In genomic region chr6:108666648-108667488, GRCm38 (mm10) we compare ENCODE assay signal across 18 mouse cellular contexts. TPM values are rescaled to one million over a fixed set of nuclear protein-coding genes. Genes with fewer than 3 reads are reported as not detected.
DNase-seq lines count a peak whose midpoint lies in the region; ATAC-seq and TF ChIP-seq lines count a peak whose summit lies in the region.
"Had no signal": no experiment of that assay in that cellular context is flagged by ENCODE, and none has a peak within 500 bp of the region (broad histone marks: within the 10 kb centered on the region; RNA-seq: fewer than 3 reads in every experiment).

No protein-coding gene starts in this region.

- WGBS in intestine, postnatal 0 days: 73% methylated on average over 12 of the region's 12 CpGs
- 87% methylated on average over 12 of the region's 12 CpGs for WGBS in intestine, embryonic 15.5 days
- WGBS in lung, embryonic 15.5 days: 80% methylated on average over 12 of the region's 12 CpGs
- WGBS in lung, adult 2 months: 79% methylated on average over 12 of the region's 12 CpGs

- intact Hi-C loops in gastrocnemius, adult 2 months (cut with DNase I): no loop called here
- intact Hi-C loops in gastrocnemius, postnatal 36 days (cut with DNase I): no loop called here

- no peak for DNase-seq in gastrocnemius, adult 2 months
- DNase-seq in gastrocnemius, postnatal 36 days: no peak
- DNase-seq in lung, adult 2 months: no peak
- no peak for DNase-seq in right cerebral cortex, postnatal 25 days
- DNase-seq: adrenal gland, adult 8-10 months; B cell, adult 2 months; left cerebral cortex, postnatal 4 days; liver, embryonic 13.5 days; right cerebral cortex, adult 18-20 months; thymus, postnatal 25 days had no signal

- H3K4me3 ChIP-seq in gastrocnemius, adult 2 months: peak overlapping the region; percentile 88
- no peak overlapping the region for H3K4me3 ChIP-seq in intestine, postnatal 0 days (ENCODE audit: low read depth, low read length)
- no peak overlapping the region for H3K4me3 ChIP-seq in intestine, embryonic 15.5 days (replicated peaks)
- no peak overlapping the region for H3K4me3 ChIP-seq in lung, embryonic 15.5 days
- H3K4me3 ChIP-seq in lung, adult 2 months (replicated peaks; ENCODE audit: extremely low read depth, low read depth, low read length): no peak overlapping the region
- no peak overlapping the region for H3K4me3 ChIP-seq in embryonic fibroblast, embryonic 13.5 days (ENCODE audit: insufficient read depth, low read length)
- H3K4me3 ChIP-seq: liver, embryonic 13.5 days; midbrain, embryonic 13.5 days; neural tube, embryonic 13.5 days had no signal

- no peak overlapping the region for H3K9ac ChIP-seq in intestine, postnatal 0 days (ENCODE audit: low read depth, low read length)
- H3K9ac ChIP-seq in intestine, embryonic 15.5 days: no peak overlapping the region
- H3K9ac ChIP-seq in lung, embryonic 15.5 days: no peak overlapping the region
- H3K9ac ChIP-seq: hindbrain, embryonic 14.5 days; liver, embryonic 13.5 days; midbrain, embryonic 13.5 days had no signal

- no peak for TF ChIP-seq CTCF in gastrocnemius, adult 2 months (IDR thresholded peaks at IDR 0.05)
- TF ChIP-seq CTCF in intestine, postnatal 0 days (IDR thresholded peaks at IDR 0.05; ENCODE audit: low read depth): no peak
- no peak for TF ChIP-seq CTCF in lung, adult 2 months (IDR thresholded peaks at IDR 0.05; ENCODE audit: insufficient read depth, low read length)
- no peak for TF ChIP-seq CTCF in embryonic fibroblast, embryonic 13.5 days (IDR thresholded peaks at IDR 0.05; ENCODE audit: borderline replicate concordance, insufficient read depth, low read length)

- TF ChIP-seq POLR2A in lung, adult 2 months (IDR thresholded peaks at IDR 0.05; ENCODE audit: borderline replicate concordance, extremely low read depth, low read depth, low read length): no peak
- no peak for TF ChIP-seq POLR2A in embryonic fibroblast, embryonic 13.5 days (IDR thresholded peaks at IDR 0.05; ENCODE audit: low read depth, low read length)

- H3K27ac ChIP-seq in gastrocnemius, adult 2 months: peak overlapping the region; percentile 100
- no peak overlapping the region for H3K27ac ChIP-seq in intestine, postnatal 0 days (ENCODE audit: low read depth, low read length)
- no peak overlapping the region for H3K27ac ChIP-seq in intestine, embryonic 15.5 days
- peak overlapping the region; percentile 89; the same call in 1 of the 2 replicates for H3K27ac ChIP-seq in lung, embryonic 15.5 days
- peak overlapping the region; percentile 12; the same call in 1 of the 2 replicates for H3K27ac ChIP-seq in embryonic fibroblast, embryonic 13.5 days (ENCODE audit: insufficient read depth, low read length)
- H3K27ac ChIP-seq: kidney, postnatal 0 days; liver, embryonic 13.5 days had no signal

- ATAC-seq in intestine, postnatal 0 days: no peak
- no peak for ATAC-seq in intestine, embryonic 15.5 days
- ATAC-seq in lung, embryonic 15.5 days (ENCODE audit: borderline replicate concordance, extremely low read depth, low FRiP score, low TSS enrichment): no peak

- H3K27me3 ChIP-seq in intestine, postnatal 0 days (replicated peaks; ENCODE audit: control insufficient read depth, insufficient read depth, low read length): no peaks in the 10 kb centered on the region
- H3K27me3 ChIP-seq in intestine, embryonic 15.5 days (replicated peaks): no peaks in the 10 kb centered on the region
- no peaks in the 10 kb centered on the region for H3K27me3 ChIP-seq in lung, embryonic 15.5 days

- H3K9me3 ChIP-seq in intestine, postnatal 0 days (ENCODE audit: control insufficient read depth): no peaks in the 10 kb centered on the region
- H3K9me3 ChIP-seq in intestine, embryonic 15.5 days: no peaks in the 10 kb centered on the region
- H3K9me3 ChIP-seq in lung, embryonic 15.5 days: no peaks in the 10 kb centered on the region
- H3K9me3 ChIP-seq: liver, embryonic 13.5 days; midbrain, embryonic 13.5 days; neural tube, embryonic 13.5 days had no signal

- H3K4me1 ChIP-seq in intestine, postnatal 0 days (replicated peaks; ENCODE audit: control insufficient read depth, insufficient read depth, low read length): peaks cover 6% of the 10 kb centered on the region; the same call in 1 of the 2 replicates
- peaks cover 28% of the 10 kb centered on the region for H3K4me1 ChIP-seq in intestine, embryonic 15.5 days (replicated peaks)
- H3K4me1 ChIP-seq in lung, embryonic 15.5 days: peaks cover 26% of the 10 kb centered on the region
- peaks cover 14% of the 10 kb centered on the region for H3K4me1 ChIP-seq in lung, adult 2 months (ENCODE audit: control insufficient read depth, insufficient read depth, low read length)
- H3K4me1 ChIP-seq in embryonic fibroblast, embryonic 13.5 days (ENCODE audit: control insufficient read depth, insufficient read depth, low read length): peaks cover 24% of the 10 kb centered on the region

- H3K36me3 ChIP-seq in intestine, postnatal 0 days (ENCODE audit: control insufficient read depth, insufficient read depth): peaks cover 26% of the 10 kb centered on the region
- H3K36me3 ChIP-seq in intestine, embryonic 15.5 days: peaks cover 12% of the 10 kb centered on the region
- H3K36me3 ChIP-seq in lung, embryonic 15.5 days: peaks cover 16% of the 10 kb centered on the region; the same call in 1 of the 2 replicates
- H3K36me3 ChIP-seq: neural tube, embryonic 13.5 days had no signal

- 0 out of 2 replicates have a peak overlapping the region, but pooled peaks have one; percentile 17 for H3K4me2 ChIP-seq in intestine, postnatal 0 days (replicated peaks; ENCODE audit: low read depth)
- no peak overlapping the region for H3K4me2 ChIP-seq in intestine, embryonic 15.5 days (replicated peaks)
- no peak overlapping the region for H3K4me2 ChIP-seq in lung, embryonic 15.5 days
- H3K4me2 ChIP-seq: hindbrain, embryonic 14.5 days had no signal

RNA-seq across cellular contexts. Expression of gene Bhlhe40, which starts 6.4 kb away (rescaled TPM):
- total RNA-seq in gastrocnemius, adult 2 months (2021): 100 to 1,000 TPM in 1 of 2 experiments, 10 to 100 TPM in 1; 70.0 to 124 TPM
- 100 to 1,000 TPM in 1 of 2 experiments, 10 to 100 TPM in 1; 71.8 to 106 TPM for total RNA-seq in gastrocnemius, postnatal 36 days (2021)
- polyA plus RNA-seq in intestine, postnatal 0 days (2015; fragmentation: Nextera tagmentation; extraction: Ambion mirVana): 78.9 and 90.2 TPM in 2 replicates
- polyA plus RNA-seq in intestine, embryonic 15.5 days (2015; fragmentation: Nextera tagmentation; extraction: Ambion mirVana): 46.4 and 50.1 TPM in 2 replicates
- polyA plus RNA-seq in lung, embryonic 15.5 days (2015; fragmentation: Nextera tagmentation; extraction: Ambion mirVana): 13.7 and 15.2 TPM in 2 replicates
- polyA plus RNA-seq in lung, adult 2 months (2012; rRNA removed): 14.6 and 14.9 TPM in 2 replicates
- 57.1 and 61.3 TPM in 2 replicates for polyA plus RNA-seq in embryonic fibroblast, embryonic 13.5 days (2011; ENCODE audit: insufficient read length, low read depth, missing spikeins)

Comparison
In these comparisons a context has a peak if more than half of its experiments do, and no peak if none do; other contexts are left out.
1. H3K27ac ChIP-seq: peak in gastrocnemius, adult 2 months (single experiment), lung, embryonic 15.5 days (single experiment) and embryonic fibroblast, embryonic 13.5 days (single experiment); none in intestine, postnatal 0 days (single experiment) and intestine, embryonic 15.5 days (single experiment).